Mouse (Mus musculus) neural tube, embryonic 13.5 days (tissue): ENCODE measurements around the gene Naa50. TPM values are rescaled to one million over a fixed set of nuclear protein-coding genes. Genes with fewer than 3 reads are reported as not detected.

Experiments used
- ATAC-seq: fragments of 200-750 bp; cut with Nextera tagmentation; 2 replicates; pipeline ENCODE4 v1.8.0; 2017; ENCODE audit warnings: low read depth, mild to moderate bottlenecking, moderate TSS enrichment, moderate library complexity
- H3K27ac ChIP-seq: fragments of 300-500 bp; sonication (generic); replicated peaks from 2 replicates; pipeline ENCODE4 v1.5.1; 2015; ENCODE audit warnings: moderate library complexity, mild to moderate bottlenecking, inconsistent platforms
- H3K27me3 ChIP-seq: fragments of 300-500 bp; sonication (generic); 2 replicates; pipeline ENCODE4 v1.6.1; 2015; ENCODE audit warnings: mild to moderate bottlenecking, inconsistent platforms
- H3K36me3 ChIP-seq: fragments of 300-500 bp; sonication (generic); 2 replicates; pipeline ENCODE4 v1.6.1; 2015; ENCODE audit warnings: mild to moderate bottlenecking, inconsistent platforms
- H3K4me1 ChIP-seq: fragments of 300-500 bp; sonication (generic); replicated peaks from 2 replicates; pipeline ENCODE4 v1.6.1; 2015; ENCODE audit warnings: inconsistent platforms
- H3K4me2 ChIP-seq: fragments of 300-500 bp; sonication (generic); 2 replicates; pipeline ENCODE4 v1.6.1; 2015; ENCODE audit warnings: inconsistent platforms, mild to moderate bottlenecking, moderate library complexity
- H3K4me3 ChIP-seq: fragments of 300-500 bp; sonication (generic); 2 replicates; pipeline ENCODE4 v1.5.1; 2015; ENCODE audit warnings: mild to moderate bottlenecking, inconsistent platforms
- H3K9ac ChIP-seq: fragments of 300-500 bp; sonication (generic); 2 replicates; pipeline ENCODE4 v1.6.1; 2015; ENCODE audit warnings: moderate library complexity, mild to moderate bottlenecking, inconsistent platforms
- H3K9me3 ChIP-seq: fragments of 300-500 bp; sonication (generic); 2 replicates; pipeline ENCODE4 v1.6.1; 2016; ENCODE audit warnings: inconsistent platforms
- WGBS: fragments of 180-500 bp; shearing (Covaris S2); methylation state at CpG from one replicate; pipeline ENCODE4 v1.1.7; 2015; 5-methylcytosine and 5-hydroxymethylcytosine counted together
- polyA plus RNA-seq: library from polyadenylated mRNA; unstranded; fragments of >200 nt; fragmentation: Nextera tagmentation; extraction: Ambion mirVana; gene quantifications from 2 replicates; pipeline ENCODE4 v1.2.1, GENCODE M21; 2015

Gene Naa50
- polyA plus RNA-seq, 1 experiment from 2014 or later = 54.8 TPM

DNA sequence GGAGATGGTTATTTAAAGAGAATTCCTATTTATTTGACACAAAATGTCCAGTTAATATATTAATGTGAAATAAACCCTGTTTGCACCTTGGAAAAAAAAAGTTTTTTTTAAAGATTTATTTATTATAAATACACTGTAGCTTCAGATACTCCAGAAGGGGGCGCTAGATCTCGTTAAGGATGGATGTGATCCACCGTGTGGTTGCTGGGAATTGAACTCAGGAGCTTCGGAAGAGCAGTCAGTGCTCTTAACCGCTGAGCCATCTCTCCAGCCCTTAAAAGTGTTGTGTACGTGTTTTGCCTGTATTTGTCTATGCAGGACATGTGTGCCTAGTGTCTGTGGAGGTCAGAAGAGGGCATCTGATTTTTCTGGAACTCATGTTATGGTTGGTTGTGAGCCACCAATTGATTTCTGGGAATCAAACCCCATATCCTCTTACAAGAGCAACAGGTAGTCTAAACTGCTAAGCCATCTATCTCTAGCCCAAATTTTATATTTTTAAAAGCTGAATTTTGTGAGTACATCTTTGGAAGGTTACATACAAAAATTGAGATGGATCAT is 14.9 kb downstream of the Naa50 start:
- peaks cover 16% of the 10 kb centered on the region for H3K36me3 ChIP-seq
- WGBS = 69% methylated on average over 6 of the region's 6 CpGs
- no peak overlapping the region for H3K27ac ChIP-seq
- H3K9ac ChIP-seq = no peak overlapping the region
- H3K4me1 ChIP-seq = no peaks in the 10 kb centered on the region
- no peaks in the 10 kb centered on the region for H3K27me3 ChIP-seq
- H3K4me2 ChIP-seq = no peak overlapping the region
- no peaks in the 10 kb centered on the region for H3K9me3 ChIP-seq
- no peak for ATAC-seq
- H3K4me3 ChIP-seq = no peak overlapping the region

DNA sequence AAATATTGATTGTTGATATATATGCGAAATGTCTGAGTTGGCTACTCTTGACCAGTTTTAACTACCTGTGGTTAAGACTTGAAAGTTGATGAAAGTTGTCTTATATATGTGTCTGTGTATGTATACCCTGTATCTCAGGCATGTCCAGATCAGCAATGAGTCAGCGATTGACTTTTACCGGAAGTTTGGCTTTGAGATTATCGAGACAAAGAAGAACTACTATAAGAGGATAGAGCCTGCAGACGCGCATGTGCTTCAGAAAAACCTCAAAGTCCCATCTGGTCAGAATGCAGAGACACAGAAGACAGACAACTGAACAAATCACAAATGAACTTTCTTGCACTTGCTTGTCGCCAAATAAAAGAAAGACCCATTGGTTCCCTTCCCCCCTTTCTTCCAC is 19.7 kb downstream of the Naa50 start:
- ATAC-seq = no peak
- Histone ChIP-seq H3K27ac (no peak overlapping the region), H3K4me3 (no peak overlapping the region), H3K27me3 (no peaks in the 10 kb centered on the region), H3K36me3 (peaks cover 23% of the 10 kb centered on the region), H3K4me2 (no peak overlapping the region), H3K9me3 (no peaks in the 10 kb centered on the region), H3K4me1 (no peaks in the 10 kb centered on the region), H3K9ac (no peak overlapping the region)
- 93% methylated on average over 7 of the region's 7 CpGs for whole genome bisulfite sequencing

GRCm38 (mm10) chr16:44163831-44164230 is 24.2 kb downstream of the Naa50 start:
- WGBS = 93% methylated on average over 2 of the region's 2 CpGs
- H3K4me3 ChIP-seq = no peak overlapping the region

DNA sequence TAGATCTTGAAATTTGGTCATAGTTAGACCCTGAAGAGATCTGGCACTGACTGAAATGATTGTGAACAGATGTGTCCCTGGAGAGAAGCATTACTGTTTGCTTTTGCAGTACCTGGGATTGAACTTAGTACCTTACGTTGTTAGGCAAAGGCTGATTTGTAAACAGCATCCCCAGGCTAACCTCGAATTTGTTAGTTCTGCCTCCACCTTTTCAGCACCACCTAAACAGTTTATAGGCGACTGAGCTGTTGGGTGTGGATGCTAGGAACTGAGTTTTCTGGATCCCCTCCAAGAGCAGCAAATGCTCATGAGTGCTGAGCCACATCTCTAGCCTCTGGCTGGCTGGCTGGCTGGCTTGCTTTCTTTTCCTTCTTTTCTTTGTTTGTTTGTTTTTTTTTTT is 25.6 kb downstream of the Naa50 start:
- Histone ChIP-seq H3K9ac (no peak overlapping the region), H3K4me2 (no peak overlapping the region), H3K9me3 (no peaks in the 10 kb centered on the region), H3K4me1 (no peaks in the 10 kb centered on the region), H3K27ac (no peak overlapping the region), H3K27me3 (no peaks in the 10 kb centered on the region), H3K36me3 (peaks cover 3% of the 10 kb centered on the region; the same call in 1 of the 2 replicates), H3K4me3 (no peak overlapping the region)
- WGBS = 63% methylated on average over 3 of the region's 3 CpGs
- ATAC-seq = no peak

More at GRCm38 (mm10) chr16:44163831-44164230, 24.2 kb downstream of the Naa50 start:
- Histone ChIP-seq H3K4me1 (no peaks in the 10 kb centered on the region), H3K9me3 (no peaks in the 10 kb centered on the region), H3K4me2 (no peak overlapping the region), H3K9ac (no peak overlapping the region), H3K27ac (no peak overlapping the region), H3K27me3 (no peaks in the 10 kb centered on the region), H3K36me3 (peaks cover 14% of the 10 kb centered on the region)
- no peak for ATAC-seq

DNA sequence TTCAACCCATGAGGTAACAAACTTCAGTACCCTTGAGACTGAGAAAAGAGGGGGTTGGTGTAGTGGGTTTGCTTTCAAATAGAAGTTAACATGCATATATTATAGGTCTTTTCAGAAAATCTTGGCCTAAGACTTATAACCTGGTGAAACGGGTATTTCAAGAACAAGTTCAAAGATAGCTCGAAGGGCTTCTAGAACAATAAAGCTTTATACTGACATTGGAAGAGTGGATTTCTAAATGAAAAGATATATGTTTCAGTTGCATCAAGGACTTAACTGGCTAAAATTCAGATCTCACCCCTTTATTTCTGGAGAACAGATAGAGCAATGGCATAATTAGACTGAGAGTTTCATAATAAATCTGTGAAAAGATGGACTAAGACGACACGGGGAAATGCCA is 29.4 kb downstream of the Naa50 start:
- Histone ChIP-seq H3K4me2 (no peak overlapping the region), H3K4me3 (no peak overlapping the region), H3K36me3 (no peaks in the 10 kb centered on the region), H3K9me3 (no peaks in the 10 kb centered on the region), H3K9ac (no peak overlapping the region), H3K27ac (no peak overlapping the region), H3K27me3 (no peaks in the 10 kb centered on the region), H3K4me1 (peaks cover 9% of the 10 kb centered on the region)
- ATAC-seq = no peak
- WGBS = 85% methylated on average over 4 of the region's 4 CpGs

DNA sequence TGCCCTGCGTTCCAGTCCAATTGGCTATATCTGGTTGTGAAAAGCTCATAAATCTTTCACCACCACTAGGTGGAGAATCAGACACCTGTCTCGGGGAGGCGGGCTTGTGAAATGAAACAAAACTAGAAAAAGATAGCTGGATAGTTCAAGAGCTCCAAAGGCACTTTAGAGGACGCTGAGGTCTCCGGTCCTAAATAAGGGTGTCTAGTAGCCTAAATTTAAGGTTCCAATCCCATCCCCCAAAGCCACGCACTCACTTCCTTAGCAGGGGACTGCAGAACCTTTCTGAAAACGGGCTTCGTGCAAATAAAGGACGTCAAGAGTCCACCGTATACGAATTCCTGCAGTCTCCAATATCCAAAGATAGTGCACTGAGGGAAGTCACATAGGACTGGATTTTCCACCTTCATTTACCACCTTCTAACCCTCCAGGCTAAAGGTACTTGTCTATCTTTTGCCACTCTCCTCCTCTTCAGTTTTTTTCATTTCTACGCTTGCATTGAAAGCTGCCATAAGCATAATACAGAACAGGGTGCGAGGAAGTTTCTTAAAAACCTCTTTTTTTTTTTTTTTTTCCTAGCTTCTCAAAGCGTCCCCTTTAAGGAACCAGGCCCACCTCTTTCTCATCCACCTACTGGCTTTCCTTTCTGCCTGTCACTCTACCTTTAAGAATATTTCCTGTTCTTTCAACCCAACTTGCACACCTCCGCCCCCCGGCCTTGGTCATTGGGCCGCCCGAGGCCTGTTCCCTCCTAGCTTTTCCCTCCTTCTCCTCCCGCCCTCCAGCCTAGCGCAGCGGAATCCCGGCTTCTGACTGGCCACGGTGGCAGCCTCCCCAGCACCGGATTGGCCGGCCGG is 32.9 kb downstream of the Naa50 start:
- Histone ChIP-seq H3K4me3 (peak overlapping the region; percentile 94), H3K4me2 (peak overlapping the region; percentile 70), H3K4me1 (peaks cover 22% of the 10 kb centered on the region), H3K36me3 (no peaks in the 10 kb centered on the region), H3K9me3 (no peaks in the 10 kb centered on the region), H3K27me3 (no peaks in the 10 kb centered on the region), H3K27ac (peak overlapping the region; percentile 85), H3K9ac (peak overlapping the region; percentile 69)
- WGBS = under 1% methylated on average over 26 of the region's 26 CpGs
- ATAC-seq = peak; percentile 100

- peak within 1 kb of the TSS; percentile 93 for H3K27ac ChIP-seq
- H3K36me3 ChIP-seq = no peaks in the 10 kb centered on the region
- H3K4me1 ChIP-seq = peaks cover 22% of the 10 kb centered on the region
- no peaks in the 10 kb centered on the region for H3K9me3 ChIP-seq
- ATAC-seq = peak; percentile 76
- 0% methylated on average over 50 of the region's 77 CpGs for WGBS
- peak within 1 kb of the TSS; percentile 93 for H3K9ac ChIP-seq
- peak within 1 kb of the TSS; percentile 70 for H3K4me2 ChIP-seq
- no peaks in the 10 kb centered on the region for H3K27me3 ChIP-seq
- peak within 1 kb of the TSS; percentile 94 for H3K4me3 ChIP-seq
Observed at GRCm38 (mm10) chr16:44173155-44173941, 33.7 kb downstream of the Naa50 start, which contains the start of gene Usf3. Gene Usf3 (plus strand): TSS chr16:44173246.

- peak overlapping the region; percentile 94 for H3K4me3 ChIP-seq
- H3K9me3 ChIP-seq = no peaks in the 10 kb centered on the region
- peaks cover 22% of the 10 kb centered on the region for H3K4me1 ChIP-seq
- H3K27ac ChIP-seq = peak overlapping the region; percentile 93
- peak overlapping the region; percentile 70 for H3K4me2 ChIP-seq
- WGBS = 30% methylated on average over 7 of the region's 7 CpGs
- H3K27me3 ChIP-seq = no peaks in the 10 kb centered on the region
- no peaks in the 10 kb centered on the region for H3K36me3 ChIP-seq
- ATAC-seq = no peak
- H3K9ac ChIP-seq = peak overlapping the region; percentile 93
Observed at GRCm38 (mm10) chr16:44173966-44174530, 34.4 kb downstream of the Naa50 start.

GRCm38 (mm10) chr16:44175001-44175400 is 35.4 kb downstream of the Naa50 start:
- H3K27ac ChIP-seq = no peak overlapping the region
- H3K27me3 ChIP-seq = no peaks in the 10 kb centered on the region
- H3K4me1 ChIP-seq = peaks cover 22% of the 10 kb centered on the region
- H3K4me2 ChIP-seq = no peak overlapping the region; the same call in 1 of the 2 replicates
- no peaks in the 10 kb centered on the region for H3K36me3 ChIP-seq
- ATAC-seq = no peak
- 86% methylated on average over 1 of the region's 1 CpGs for WGBS
- no peak overlapping the region for H3K9ac ChIP-seq
- no peak overlapping the region for H3K4me3 ChIP-seq
- no peaks in the 10 kb centered on the region for H3K9me3 ChIP-seq

- Histone ChIP-seq H3K4me2 (no peak overlapping the region), H3K27ac (no peak overlapping the region), H3K36me3 (0 out of 2 replicates have a peak, but pooled peaks cover 3% of the 10 kb centered on the region), H3K9ac (no peak overlapping the region), H3K9me3 (no peaks in the 10 kb centered on the region), H3K27me3 (no peaks in the 10 kb centered on the region), H3K4me1 (peaks cover 22% of the 10 kb centered on the region), H3K4me3 (no peak overlapping the region)
- ATAC-seq = no peak
- WGBS = 95% methylated on average over 2 of the region's 2 CpGs
Observed at GRCm38 (mm10) chr16:44176511-44176910, 36.9 kb downstream of the Naa50 start.

GRCm38 (mm10) chr16:44178555-44178954 is 38.9 kb downstream of the Naa50 start:
- no peak overlapping the region for H3K9ac ChIP-seq
- H3K27me3 ChIP-seq = no peaks in the 10 kb centered on the region
- no peaks in the 10 kb centered on the region for H3K9me3 ChIP-seq
- no peak for ATAC-seq
- no peak overlapping the region for H3K4me3 ChIP-seq
- H3K4me2 ChIP-seq = no peak overlapping the region
- WGBS = 68% methylated on average over 1 of the region's 1 CpGs
- H3K4me1 ChIP-seq = peaks cover 17% of the 10 kb centered on the region
- H3K27ac ChIP-seq = no peak overlapping the region
- H3K36me3 ChIP-seq = 0 out of 2 replicates have a peak, but pooled peaks cover 3% of the 10 kb centered on the region
